Mouse (Mus musculus): ENCODE measurements around the gene Asphd2.

Asphd2 gene

DNA sequence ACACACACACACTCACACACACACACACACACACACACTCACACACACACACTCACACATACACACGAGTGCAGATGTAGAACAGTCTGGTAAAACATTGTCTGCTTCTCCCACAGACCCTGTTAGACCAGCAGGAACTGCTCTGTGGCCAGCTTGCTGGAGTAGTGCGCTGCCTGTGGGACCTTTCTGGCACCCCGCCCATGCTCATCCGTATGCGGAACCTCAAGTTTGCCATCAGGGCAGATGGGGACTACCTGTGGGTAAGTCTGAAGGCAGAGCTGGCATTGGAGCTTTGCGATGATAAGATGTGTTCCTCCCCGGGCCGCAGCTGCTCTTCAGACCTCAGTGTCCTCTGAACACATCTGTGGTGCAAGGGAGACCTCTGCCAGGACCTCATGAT lies 45.5 kb downstream of the Asphd2 start:
- no peak for DNase-seq (ENCODE audit: low spot score in 2 of 2)

DNA sequence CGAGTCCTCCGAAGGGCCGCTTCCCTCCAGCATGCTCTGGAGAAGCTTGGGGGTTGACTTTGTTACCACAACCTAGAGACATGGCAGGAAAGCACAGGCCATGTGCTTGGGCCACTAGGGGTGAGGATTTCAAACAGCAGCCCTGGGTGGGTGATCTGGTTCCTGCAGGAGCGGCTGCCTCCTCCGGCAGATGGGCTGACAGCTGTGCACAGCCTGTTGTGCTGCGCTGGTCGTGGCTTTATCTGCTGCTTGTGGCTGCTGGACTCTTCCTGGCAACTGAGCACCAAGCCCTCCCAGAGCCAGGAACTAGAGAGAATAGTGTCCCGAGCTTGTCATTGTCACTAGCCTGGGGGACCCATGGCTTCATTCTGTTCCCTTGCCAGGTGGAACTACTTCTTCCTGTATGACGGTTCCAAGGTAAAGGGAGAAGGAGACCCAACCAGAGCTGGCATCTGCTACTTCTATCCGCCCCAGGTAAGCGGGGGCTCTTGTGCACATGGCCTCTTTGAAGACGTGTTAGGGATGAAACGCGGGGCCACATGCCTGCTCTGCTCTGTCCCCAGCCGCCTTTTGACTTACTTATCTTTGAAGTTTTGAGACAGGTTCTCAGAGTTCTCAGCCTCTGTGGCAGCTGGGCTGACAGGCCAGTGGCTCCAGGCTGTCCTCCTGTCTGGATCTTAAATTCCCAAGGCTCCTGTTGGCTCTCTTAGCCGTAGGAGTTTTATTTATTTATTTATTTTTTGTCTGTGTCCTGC lies 48.3 kb downstream of the Asphd2 start:
- DNase-seq (ENCODE audit: low spot score in 2 of 2), result no peak

GRCm38 (mm10) chr5:112344092-112344960 lies 50.3 kb downstream of the Asphd2 start:
- DNase-seq (ENCODE audit: low spot score in 2 of 2), result no peak

- DNase-seq (ENCODE audit: low spot score in 2 of 2), result no peak
Measured at GRCm38 (mm10) chr5:112343205-112343595, 51.5 kb downstream of the Asphd2 start.

DNA sequence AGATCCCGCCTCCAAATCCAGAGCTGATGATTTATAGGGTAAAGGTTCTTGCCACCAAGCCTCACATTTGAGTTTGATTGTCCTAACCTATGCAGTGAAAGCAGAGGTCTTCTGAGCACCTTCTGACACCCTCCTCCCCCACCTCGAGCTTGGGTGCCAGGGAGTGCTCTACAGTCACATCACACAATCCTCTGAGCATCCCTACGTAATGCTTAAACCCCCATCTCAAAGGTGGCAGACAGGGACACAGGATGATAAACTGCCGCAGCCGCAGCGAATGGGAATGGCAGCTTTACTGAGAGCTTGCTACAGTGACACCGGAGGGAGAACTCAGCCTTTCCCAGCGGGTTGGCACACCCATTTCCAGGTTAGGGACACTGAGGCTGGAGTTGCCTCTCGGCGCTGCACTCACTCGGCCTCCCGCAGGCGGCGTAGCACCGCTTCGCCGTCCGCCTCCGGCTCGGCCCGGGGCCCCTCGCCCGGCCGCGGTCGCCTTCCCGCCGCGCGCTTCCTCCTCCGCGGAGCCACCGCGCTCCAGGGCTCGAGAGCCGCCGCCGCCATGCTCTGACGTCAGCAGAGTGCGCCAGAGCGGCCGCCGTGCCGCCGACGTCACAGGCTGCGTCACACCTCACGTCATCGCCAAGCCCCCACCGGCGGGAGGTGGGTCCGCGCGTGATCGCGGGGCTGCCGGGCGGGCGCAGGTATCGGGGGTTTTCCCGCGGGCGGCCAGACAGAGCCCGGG lies 52.0 kb downstream of the Asphd2 start, which contains the start of the genes Srrd and Hps4:
Gene Srrd, minus strand, starts transcription at position 578 of the 742 bp plus-strand sequence.
Gene Hps4, plus strand, starts transcription at position 621 of the 742 bp plus-strand sequence.
- peak; percentile 89 for DNase-seq (ENCODE audit: low spot score in 2 of 2)

GRCm38 (mm10) chr5:112339215-112339614 lies 55.5 kb downstream of the Asphd2 start:
- DNase-seq (ENCODE audit: low spot score in 2 of 2), result no peak

- DNase-seq (ENCODE audit: low spot score in 2 of 2), result no peak
Measured at GRCm38 (mm10) chr5:112337004-112337403, 57.7 kb downstream of the Asphd2 start.

DNA sequence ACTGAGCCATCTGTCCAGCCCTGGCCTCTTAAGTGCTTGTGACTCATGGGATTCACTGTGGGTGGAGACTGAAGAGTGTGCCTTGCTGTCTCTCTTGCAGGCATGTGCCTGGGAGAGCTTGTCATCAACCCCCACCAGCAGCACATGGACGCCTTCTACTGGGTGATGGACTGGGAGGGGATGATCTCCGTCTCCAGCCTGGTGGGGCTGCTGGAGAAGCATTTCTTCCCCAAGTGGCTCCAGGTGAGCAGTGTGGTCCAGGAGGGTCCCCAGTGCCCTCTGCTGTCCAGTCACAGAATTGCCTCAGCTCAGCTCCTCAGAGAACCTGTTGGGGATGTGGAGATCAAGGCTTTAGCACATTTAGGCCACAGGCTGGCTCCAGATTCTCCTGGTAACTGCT lies 59.2 kb downstream of the Asphd2 start:
- peak; percentile 36 to 71 for DNase-seq (ENCODE audit: low spot score in 2 of 2)
